Mouse (Mus musculus) gastrocnemius, postnatal 10 days (tissue): ENCODE results near the gene Heatr4. TPM values are rescaled to one million over a fixed set of nuclear protein-coding genes. Genes with fewer than 3 reads are reported as not detected.
"Not testable (repeated sequence)": the region's sequence is repeated elsewhere in the genome, so short reads cannot be mapped to it uniquely, and the experiment has no call there.

ENCODE experiments used
- DNase-seq: peaks from one replicate; pipeline ENCODE4 v3.0.0; 2021; ENCODE audit warnings: mixed read lengths
- total RNA-seq, 2 experiments: library from RNA; stranded (reverse); gene quantifications; 2 replicates each; pipeline ENCODE4 v1.2.3; 2021

Gene Heatr4
- total RNA-seq, 2 experiments from 2014 or later: not detected

DNA sequence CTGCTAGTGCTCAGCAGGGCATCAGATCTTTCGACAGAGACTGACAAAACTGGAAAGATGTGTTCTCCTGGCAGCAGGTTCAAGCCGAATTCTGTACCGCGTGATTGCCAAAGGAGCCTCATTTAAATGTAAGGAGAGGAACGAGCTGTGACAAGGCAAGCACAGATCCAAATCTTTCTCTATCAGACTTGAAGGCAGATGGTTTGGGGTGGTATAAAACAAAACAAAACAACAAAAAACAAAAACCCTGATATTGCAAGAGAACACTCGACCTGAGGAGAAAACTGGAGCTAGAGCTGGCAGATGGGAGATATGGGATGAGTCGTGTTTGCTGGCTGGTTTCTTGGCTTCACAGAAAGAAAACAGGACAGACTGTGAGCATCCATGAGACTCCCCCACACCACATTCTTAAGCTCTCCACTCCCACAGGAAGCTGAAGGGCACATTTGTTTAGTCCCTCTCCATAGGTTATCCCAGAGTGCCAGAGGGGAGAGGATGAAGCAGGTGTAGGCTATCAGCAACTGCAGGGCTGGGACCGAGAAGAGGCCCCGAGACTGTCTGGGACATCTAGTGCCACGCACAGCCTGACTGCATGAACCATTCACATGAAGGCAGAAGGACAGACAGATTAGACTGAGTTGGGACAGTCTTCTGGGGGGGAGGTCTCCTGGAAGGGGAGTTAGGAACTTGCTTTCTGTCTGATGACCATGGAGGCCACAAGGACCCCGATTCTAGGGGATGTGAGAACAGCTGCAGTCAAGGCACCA lies 13.9 kb upstream of the Heatr4 start:
- no peak for DNase-seq

DNA sequence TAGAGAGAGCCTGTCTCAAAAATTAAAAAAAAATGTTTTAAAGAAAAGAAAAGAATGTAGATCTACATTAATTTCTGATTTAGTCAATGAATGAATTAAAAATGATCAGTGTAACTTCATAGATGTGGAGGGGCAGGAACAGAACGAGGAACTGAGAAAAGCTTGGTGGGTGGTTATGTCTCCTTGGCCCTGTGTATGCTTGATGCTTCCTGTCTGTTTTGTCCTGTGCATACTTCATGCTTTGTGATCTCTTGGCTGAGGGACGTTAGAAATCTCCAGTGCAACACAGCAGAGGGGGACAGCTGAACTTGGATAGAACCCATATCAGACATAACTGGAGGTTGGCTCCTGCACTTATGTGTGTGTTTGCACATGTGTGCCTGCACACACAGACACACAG lies 12.6 kb upstream of the Heatr4 start:
- no peak for DNase-seq

DNA sequence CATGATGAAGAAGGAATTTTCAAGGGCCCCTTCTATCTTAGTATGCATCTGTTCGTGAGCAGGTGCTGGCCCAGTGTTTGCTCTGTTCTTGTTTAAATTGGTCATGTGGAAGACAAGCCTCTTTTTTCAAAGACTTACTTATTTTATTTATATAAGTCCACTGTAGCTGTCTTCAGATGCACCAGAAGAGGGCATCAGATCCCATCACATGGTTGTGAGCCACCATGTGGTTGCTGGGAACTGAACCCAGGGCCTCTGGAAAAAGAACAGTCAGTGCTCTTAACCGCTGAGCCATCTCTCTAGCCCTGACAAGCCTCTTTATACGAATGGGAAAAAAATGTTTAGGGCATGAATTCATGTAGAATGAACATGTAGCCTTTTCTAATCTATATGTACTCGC lies 4.7 kb upstream of the Heatr4 start:
- no peak for DNase-seq

DNA sequence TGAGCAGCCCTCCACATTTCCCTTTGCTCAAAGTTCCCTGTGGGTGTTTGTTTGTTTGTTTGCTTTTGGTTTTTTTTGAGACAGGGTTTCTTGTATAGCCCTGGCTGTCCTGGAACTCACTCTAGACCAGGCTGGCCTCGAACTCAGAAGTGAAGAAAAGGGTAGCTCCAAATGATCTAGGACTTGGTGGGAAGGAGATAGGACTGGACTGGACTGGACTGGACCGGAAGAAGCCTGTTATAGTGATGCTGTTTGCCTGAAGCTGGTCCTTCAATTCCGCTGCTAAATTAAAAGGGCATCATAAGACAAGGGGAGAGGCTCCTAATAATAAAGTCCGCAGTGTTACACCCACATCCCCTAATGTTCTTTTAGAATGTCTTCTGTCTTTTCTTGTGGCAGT lies 3.8 kb upstream of the Heatr4 start:
- no peak for DNase-seq

DNA sequence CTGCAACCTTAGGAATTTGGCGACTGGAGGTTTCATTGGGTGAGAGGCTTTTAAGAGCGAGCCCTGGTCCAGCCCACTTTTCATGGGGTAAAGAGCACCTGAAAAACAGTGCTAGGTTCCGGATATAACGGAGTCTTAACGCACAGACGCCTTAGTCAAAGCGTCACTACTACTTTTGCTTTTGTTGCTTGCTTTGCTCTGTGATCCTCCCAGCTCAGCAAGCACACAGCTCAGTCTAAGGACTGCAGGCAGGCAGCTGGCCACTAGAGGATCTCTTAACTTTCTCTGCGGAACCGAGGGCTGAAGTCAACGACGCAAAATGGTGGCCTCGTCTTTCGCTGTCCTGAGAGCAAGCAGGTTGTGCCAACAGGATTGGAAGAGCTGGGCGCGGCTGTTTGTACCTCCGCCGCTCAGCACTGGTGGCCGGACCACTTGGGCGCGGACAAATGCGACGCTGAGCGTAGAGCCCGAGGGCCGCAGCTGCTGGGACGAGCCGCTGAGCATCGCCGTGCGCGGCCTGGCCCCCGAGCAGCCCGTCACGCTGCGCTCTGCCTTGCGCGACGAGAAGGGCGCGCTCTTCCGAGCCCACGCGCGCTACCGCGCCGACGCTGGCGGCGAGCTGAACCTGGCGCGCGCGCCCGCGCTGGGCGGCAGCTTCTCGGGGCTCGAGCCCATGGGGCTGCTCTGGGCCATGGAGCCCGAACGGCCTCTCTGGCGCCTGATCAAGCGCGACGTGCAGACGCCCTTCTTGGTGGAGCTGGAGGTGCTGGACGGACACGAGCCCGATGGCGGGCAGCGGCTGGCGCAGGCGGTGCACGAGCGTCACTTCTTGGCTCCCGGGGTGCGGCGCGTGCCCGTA lies 3.2 kb upstream of the Heatr4 start, which contains the start of gene Acot2:
Gene Acot2, plus strand, starts transcription at position 279 of the 859 bp plus-strand sequence.
- DNase-seq: peak; percentile 73

DNA sequence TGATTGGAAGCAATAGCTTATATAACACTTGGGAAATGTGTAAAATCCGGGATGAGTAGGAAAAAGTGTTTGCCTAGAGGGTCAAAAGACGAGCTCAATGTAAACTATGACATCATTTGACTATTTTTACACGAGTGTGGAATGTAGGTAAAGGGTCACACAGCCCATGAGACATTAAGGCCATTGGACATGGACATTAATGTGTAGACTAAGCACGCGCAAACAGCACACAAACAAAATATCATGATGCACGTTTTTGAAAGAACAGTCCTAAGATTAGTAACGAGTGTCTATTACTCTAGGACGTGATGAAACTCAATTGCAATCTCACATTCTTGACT lies 2.6 kb upstream of the Heatr4 start:
- DNase-seq: no peak

DNA sequence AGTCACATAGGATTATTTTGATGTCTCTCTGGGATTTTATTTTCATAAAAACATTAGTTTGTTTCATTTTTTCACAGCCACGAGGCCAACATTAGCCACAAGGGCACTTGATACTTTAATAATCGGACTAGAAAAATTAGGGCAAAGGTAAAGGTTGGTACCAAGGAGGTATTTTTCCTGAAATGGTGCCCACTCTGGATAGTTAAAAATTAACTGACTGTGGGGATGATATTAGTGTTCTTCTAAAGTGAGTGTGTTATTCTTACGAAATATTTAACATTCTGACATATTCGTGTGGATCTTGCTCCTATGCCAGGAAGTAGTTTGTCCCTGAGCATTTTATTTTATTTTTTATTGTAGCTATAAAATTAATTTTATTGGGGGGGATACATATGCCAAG lies 3.0 kb downstream of the Heatr4 start:
- DNase-seq: no peak

DNA sequence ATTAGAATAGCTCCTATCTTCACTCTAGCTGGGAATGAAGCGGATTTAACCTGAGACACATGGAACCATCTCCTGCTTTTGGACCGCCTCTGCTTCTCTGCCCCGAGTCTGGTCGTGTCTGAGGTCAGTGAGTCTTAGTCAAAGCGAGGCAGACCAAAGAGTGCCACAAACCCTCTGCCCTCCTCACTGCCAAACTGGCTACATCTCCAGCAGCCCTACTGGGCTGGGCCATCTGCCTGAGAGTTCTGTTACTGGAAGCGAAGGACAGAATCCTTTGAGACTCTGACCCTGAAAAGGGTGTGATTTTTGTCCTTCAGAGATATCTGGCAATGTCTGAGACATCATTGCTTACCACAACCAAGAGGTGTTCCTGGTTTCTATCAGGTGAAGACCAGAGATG lies 5.8 kb downstream of the Heatr4 start:
- DNase-seq: no peak

DNA sequence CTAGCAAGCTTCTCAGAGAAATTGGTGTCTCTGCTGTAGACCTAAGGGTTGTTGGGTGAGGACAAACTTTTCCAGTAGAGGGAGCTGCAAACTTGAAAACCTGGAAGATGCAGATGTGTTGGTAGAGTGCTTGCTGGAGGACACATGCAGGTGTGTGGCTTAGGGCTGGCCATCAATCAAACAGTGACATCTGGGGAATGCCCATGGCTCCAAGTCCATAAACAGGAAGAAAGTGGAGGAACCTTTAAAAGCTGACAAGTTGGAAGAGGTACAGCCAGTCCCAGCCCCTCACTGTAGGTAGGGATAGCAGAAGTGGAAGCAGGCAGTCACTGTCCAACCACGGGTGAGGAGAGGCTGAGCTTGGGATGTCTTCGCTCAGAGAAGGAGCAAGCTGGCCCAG lies 12.5 kb downstream of the Heatr4 start:
- no peak for DNase-seq

DNA sequence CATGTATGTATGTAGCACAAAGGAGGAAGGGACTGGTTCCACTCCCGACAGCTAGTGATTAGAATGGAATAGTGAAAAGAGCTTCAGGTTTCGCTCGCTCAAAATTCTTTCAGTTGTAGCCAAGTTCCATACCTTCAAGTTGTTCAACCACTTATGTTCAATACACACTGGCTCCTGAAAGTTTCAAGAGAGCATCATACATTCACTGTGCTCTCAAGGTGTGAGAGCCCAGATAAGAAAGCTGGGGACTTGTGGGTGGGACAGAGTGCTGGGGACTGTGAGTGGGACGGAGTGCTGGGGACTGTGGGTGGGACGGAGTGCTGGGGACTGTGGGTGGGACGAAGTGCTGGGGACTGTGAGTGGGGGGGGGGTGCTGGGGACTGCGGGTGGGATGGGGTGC lies 19.4 kb downstream of the Heatr4 start:
- no peak for DNase-seq

DNA sequence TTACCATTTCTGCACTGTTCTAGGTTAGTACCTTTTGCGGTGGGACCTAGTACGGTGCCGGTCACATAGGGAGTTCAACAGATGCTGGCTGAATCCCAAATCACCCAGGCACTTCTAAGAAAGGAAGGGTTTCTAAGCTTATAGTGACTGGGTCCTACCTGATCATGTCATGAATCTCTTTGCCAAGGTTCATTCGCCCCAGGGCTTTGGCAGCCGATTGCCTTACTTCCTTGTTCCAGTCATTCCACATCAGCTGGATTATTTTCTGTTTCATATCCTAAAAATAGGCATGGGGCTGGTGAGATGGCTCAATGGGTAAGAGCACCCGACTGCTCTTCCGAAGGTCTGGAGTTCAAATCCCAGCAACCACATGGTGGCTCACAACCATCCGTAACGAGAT lies 26.4 kb downstream of the Heatr4 start:
- DNase-seq: no peak

DNA sequence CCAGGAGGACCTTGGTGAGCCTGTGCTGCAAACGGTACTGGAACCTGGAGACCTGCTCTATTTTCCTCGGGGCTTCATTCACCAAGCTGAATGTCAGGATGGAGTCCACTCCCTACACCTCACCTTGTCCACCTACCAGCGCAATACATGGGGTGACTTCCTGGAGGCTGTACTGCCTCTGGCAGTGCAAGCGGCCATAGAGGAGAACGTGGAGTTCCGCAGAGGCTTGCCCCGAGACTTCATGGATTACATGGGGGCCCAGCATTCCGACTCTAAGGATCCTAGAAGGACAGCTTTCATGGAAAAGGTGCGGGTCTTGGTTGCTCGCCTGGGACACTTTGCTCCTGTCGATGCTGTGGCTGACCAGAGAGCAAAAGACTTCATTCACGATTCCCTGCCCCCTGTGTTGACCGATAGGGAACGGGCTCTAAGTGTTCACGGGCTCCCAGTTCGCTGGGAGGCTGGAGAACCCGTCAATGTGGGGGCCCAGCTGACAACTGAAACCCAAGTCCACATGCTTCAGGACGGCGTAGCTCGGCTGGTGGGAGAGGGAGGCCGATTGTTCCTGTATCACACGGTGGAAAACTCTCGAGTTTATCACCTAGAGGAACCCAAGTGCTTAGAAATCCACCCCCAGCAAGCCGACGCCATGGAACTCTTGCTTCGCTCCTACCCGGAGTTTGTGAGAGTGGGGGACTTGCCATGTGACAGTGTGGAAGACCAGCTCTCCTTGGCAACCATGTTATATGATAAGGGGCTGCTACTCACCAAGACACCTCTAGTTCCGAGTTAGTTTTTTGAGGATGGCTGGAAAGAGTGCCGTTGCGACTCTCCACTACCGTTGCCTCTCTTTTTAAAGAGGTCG lies 32.7 kb downstream of the Heatr4 start:
- no peak for DNase-seq

DNA sequence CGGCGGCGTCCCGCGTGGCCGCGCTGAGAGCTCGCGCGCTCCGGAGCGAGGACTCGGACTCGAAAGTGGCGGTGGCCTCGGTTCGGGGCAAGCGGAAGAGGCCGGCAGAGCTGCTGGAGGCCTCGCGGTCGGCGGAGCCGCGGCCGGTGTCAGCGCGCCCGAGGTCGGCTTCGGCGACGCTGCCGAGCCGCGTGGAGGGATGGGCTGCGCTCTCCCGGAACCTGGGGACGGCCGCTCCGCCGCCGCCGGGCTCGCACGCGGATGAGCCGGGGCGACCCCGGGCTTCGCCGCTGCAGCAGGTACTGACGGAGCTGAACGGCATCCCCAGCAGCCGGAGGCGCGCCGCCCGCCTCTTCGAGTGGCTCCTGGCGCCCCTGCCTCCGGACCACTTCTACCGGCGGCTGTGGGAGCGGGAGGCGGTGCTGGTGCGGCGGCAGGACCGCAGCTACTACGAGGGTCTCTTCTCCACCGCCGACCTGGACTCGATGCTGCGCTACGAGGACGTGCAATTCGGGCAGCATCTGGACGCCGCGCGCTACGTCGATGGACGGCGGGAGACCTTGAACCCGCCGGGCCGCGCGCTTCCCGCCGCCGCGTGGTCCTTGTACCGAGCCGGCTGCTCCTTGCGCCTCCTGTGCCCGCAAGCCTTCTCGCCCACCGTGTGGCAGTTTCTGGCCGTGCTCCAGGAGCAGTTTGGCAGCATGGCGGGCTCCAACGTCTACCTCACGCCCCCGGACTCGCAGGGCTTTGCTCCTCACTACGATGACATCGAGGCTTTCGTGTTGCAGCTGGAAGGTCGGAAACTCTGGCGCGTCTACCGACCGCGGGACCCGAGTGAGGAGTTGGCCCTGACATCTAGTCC lies 33.6 kb downstream of the Heatr4 start:
- DNase-seq: peak; percentile 47

DNA sequence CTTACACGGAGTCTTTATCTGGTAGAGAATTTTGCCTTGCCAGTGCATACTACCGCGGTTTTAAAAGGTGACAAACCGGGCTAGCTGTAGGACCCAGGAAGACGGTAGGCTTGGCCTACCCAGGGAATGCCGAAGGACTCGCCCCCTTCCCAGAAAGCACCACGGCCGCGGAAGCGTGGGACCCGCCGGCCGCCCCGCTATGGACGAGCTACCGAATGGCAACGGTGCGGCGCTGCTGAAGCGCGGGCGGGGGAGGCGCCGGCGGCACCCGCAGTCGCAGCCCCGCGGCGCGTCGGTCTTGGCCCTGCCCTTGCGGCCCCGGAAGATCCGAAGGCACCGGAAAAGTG lies 34.2 kb downstream of the Heatr4 start, which contains the start of gene Riox1:
Gene Riox1, plus strand, starts transcription at position 116 of the 347 bp plus-strand sequence.
- peak; percentile 79 for DNase-seq

DNA sequence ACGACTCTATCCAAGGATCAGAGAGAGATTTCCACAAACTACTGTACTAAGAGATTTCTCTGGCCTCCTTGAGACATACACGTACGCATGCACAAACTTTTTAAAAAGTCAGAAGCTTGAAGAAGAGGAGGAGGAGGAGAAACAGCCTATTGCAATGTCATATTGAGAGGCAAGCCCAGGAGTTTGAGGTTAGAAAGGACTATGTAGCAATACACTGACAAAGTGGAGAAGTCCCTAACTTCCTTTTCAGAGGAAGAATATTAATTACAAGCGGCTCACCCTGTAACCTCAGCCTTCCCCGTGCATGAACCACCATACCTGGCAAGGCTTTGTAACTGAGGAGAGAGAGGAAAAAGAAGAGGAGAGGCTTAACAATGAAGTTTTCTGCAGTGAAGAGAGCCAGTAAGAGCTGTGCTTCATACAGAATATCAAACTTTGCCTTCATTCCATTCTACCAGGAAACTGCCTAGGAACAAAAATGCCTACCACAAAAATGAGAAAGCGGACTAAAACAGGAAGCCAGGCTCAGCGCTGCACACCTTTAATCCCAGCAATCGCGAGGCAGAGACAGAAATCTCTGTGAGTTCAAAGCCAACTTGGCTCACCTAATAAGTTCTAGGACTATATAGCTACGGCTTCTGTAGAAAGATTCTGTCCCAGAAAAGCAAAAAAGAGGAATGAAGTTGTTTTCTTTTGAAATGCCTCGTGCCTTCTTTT lies 34.7 kb downstream of the Heatr4 start:
- no peak for DNase-seq

DNA sequence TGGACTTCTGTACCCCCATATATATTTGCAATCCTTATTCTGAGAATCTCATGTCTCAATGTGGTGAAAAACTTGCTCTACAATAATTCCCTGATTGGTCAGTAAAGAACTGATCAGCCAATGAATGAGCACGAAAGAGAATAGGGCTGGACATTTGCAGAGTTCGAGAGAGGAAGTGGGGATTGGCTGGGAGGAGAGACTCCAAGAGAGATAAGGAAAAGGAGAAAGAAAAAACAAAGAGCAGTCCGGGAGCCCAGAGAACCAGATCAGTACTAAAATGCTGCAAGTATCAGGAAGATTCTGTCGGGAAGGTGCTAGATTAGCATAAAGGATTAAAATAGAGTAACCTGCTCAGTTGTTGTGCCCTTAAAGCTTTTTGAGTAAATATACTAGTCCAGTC lies 35.6 kb downstream of the Heatr4 start:
- DNase-seq: no peak

DNA sequence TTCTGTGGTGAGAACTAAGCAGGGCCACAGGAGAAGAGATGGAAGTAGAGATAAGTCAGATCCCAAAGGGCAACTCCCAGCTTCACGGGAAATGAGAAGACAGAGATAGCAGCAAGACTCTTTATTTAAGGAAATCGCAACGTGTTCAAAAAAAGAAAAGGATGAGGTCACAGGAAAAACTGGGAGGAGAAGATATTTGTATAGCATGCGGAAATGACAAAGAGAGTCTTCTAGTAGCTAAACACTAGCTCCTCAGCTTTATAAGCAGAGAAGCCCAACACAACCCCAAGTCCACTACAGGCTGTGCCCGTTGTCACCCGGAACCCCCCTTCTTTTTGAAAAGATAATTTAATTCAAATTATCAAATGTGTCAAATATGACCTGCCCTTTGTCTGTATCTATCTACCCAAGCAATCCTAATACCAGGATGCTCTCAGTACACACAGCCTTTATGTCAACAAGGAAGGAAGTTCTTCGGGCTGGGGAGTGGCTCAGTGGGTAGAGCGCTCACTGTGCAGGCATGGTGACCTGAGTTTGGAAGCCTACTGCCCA lies 37.3 kb downstream of the Heatr4 start:
- DNase-seq: no peak

DNA sequence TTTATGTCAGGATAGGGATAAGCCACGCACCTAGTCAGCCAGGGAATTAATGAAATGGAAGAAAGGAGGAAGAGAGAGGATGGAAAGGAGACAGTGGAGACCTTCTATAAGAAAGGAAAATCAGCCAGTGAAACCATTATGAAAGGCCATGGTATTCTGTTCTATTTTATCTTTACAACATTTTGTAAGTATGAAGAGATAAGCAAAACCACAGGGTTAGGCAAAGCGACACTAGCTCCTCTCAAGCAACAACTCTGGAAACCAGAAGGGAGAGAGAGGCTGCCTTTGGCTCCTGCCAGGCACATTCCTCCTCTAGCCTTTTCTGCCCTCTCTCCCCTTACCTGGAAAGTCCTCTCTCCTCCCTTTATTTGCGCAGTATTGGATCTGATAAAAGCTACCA lies 42.7 kb downstream of the Heatr4 start:
- no peak for DNase-seq

DNA sequence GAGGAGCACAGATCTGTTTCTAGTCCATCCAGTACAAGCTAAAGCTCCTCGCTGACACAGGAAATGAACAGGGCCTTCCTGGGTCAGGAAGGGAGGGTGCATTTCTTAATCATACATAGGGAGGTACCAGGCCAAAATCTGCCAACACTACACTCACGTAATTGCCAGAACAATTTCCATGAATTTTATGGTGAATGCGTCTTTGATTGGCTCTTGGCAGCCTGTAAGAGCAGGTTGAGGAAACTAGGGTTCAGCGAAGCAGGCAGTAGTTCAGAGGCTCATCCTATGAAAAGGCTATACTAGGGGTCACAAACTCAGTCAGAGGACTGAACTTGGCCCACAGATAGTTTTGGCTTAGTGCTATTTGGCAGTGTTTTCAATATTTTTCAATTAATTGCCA lies 44.6 kb downstream of the Heatr4 start:
- no peak for DNase-seq

DNA sequence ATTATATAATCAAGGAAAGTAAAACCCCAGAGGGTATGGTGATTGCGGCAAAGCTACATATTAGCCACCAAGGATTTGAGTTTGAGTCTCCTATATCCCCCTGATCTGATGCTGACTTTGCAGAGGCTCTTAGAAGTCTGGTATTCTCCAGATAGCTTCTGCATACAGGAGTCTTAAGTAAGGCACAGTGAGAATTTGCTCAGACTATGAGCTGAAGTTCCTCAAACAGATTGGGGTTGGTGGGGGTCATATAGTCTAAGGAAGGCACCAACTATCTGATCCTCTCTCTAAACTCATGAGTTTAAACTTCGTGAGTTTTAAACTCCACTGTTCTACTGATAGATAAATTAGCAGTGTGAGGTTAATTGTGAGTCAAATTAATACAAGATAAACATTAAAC lies 45.3 kb downstream of the Heatr4 start:
- no peak for DNase-seq

DNA sequence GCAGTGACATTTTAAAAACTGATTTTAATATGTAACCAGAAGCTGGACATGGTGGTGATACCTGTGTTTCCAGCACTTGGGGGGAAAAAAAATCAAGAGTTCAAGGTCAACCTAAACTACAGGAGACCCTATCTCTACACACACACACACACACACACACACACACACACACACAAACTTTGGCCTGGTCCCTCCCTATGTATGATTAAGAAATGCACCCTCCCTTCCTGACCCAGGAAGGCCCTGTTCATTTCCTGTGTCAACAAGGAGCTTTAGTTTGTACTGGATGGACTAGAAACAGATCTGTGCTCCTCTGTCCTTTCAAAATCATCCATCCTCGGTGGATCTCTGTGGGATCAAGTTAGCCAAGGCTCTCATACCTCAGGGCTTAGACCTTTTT lies 46.1 kb downstream of the Heatr4 start:
- not testable (repeated sequence) for DNase-seq
